Mouse (Mus musculus): ENCODE data around the gene Bcar1. TPM values are rescaled to one million over a fixed set of nuclear protein-coding genes. Genes with fewer than 3 reads are reported as not detected.

Bcar1 gene
- polyA plus RNA-seq, 1 experiment from 2014 or later, result 61.1 TPM

- WGBS, result under 1% methylated on average over 44 of the region's 44 CpGs
Observed at GRCm38 (mm10) chr8:111743101-111743791, 363 bp downstream of the Bcar1 start.

GRCm38 (mm10) chr8:111742261-111743037 is 1.2 kb downstream of the Bcar1 start:
- peak overlapping the region; percentile 96 for H3K27ac ChIP-seq (replicated peaks)

More at GRCm38 (mm10) chr8:111743101-111743791, 363 bp downstream of the Bcar1 start:
- Histone ChIP-seq H3K27ac (replicated peaks) (peak overlapping the region; percentile 96), H3K36me3 (replicated peaks) (peaks cover 22% of the 10 kb centered on the region; the same call in 1 of the 2 replicates), H3K9me3 (no peaks in the 10 kb centered on the region), H3K27me3 (replicated peaks; ENCODE audit: low read depth, poor library complexity, severe bottlenecking) (peaks cover 6% of the 10 kb centered on the region; the same call in 1 of the 2 replicates), H3K4me3 (peak overlapping the region; percentile 98), H3K4me1 (peaks cover 85% of the 10 kb centered on the region)
- peak; percentile 70 for DNase-seq (ENCODE audit: low spot score)

GRCm38 (mm10) chr8:111741556-111741955 is 2.1 kb downstream of the Bcar1 start:
- WGBS, result 76% methylated on average over 6 of the region's 6 CpGs
- Histone ChIP-seq H3K4me3 (peak overlapping the region; percentile 98), H3K27ac (replicated peaks) (0 out of 2 replicates have a peak overlapping the region, but pooled peaks have one; percentile 96)

More at GRCm38 (mm10) chr8:111742261-111743037, 1.2 kb downstream of the Bcar1 start:
- Histone ChIP-seq H3K4me1 (peaks cover 87% of the 10 kb centered on the region), H3K4me3 (peak overlapping the region; percentile 98), H3K27me3 (replicated peaks; ENCODE audit: low read depth, poor library complexity, severe bottlenecking) (peaks cover 6% of the 10 kb centered on the region; the same call in 1 of the 2 replicates), H3K9me3 (no peaks in the 10 kb centered on the region), H3K36me3 (replicated peaks) (peaks cover 24% of the 10 kb centered on the region)
- WGBS, result 24% methylated on average over 11 of the region's 11 CpGs
- no peak for DNase-seq (ENCODE audit: low spot score)

GRCm38 (mm10) chr8:111740994-111741393 is 2.6 kb downstream of the Bcar1 start:
- H3K9me3 ChIP-seq, result no peaks in the 10 kb centered on the region
- peaks cover 28% of the 10 kb centered on the region for H3K36me3 ChIP-seq (replicated peaks)
- 83% methylated on average over 8 of the region's 8 CpGs for WGBS
- peaks cover 6% of the 10 kb centered on the region; the same call in 1 of the 2 replicates for H3K27me3 ChIP-seq (replicated peaks; ENCODE audit: low read depth, poor library complexity, severe bottlenecking)
- H3K27ac ChIP-seq (replicated peaks), result 0 out of 2 replicates have a peak overlapping the region, but pooled peaks have one; percentile 26
- no peak for DNase-seq (ENCODE audit: low spot score)
- peak overlapping the region; percentile 98; the same call in 1 of the 2 replicates for H3K4me3 ChIP-seq
- peaks cover 91% of the 10 kb centered on the region for H3K4me1 ChIP-seq

More at GRCm38 (mm10) chr8:111741556-111741955, 2.1 kb downstream of the Bcar1 start:
- H3K27me3 ChIP-seq (replicated peaks; ENCODE audit: low read depth, poor library complexity, severe bottlenecking), result peaks cover 6% of the 10 kb centered on the region; the same call in 1 of the 2 replicates
- peaks cover 28% of the 10 kb centered on the region for H3K36me3 ChIP-seq (replicated peaks)
- peaks cover 91% of the 10 kb centered on the region for H3K4me1 ChIP-seq
- H3K9me3 ChIP-seq, result no peaks in the 10 kb centered on the region
- no peak for DNase-seq (ENCODE audit: low spot score)

- H3K27ac ChIP-seq (replicated peaks), result 0 out of 2 replicates have a peak overlapping the region, but pooled peaks have one; percentile 26
Observed at GRCm38 (mm10) chr8:111740301-111740711, 3.3 kb downstream of the Bcar1 start.

GRCm38 (mm10) chr8:111739604-111740003 is 4.0 kb downstream of the Bcar1 start:
- H3K27me3 ChIP-seq (replicated peaks; ENCODE audit: low read depth, poor library complexity, severe bottlenecking), result peaks cover 3% of the 10 kb centered on the region; the same call in 1 of the 2 replicates
- H3K27ac ChIP-seq (replicated peaks), result 0 out of 2 replicates have a peak overlapping the region, but pooled peaks have one; percentile 3
- no peaks in the 10 kb centered on the region for H3K9me3 ChIP-seq
- H3K4me1 ChIP-seq, result peaks cover 91% of the 10 kb centered on the region
- H3K36me3 ChIP-seq (replicated peaks), result peaks cover 28% of the 10 kb centered on the region
- DNase-seq (ENCODE audit: low spot score), result no peak
- H3K4me3 ChIP-seq, result peak overlapping the region; percentile 98; the same call in 1 of the 2 replicates
- WGBS, result 50% methylated on average over 7 of the region's 7 CpGs

More at GRCm38 (mm10) chr8:111740301-111740711, 3.3 kb downstream of the Bcar1 start:
- Histone ChIP-seq H3K9me3 (no peaks in the 10 kb centered on the region), H3K36me3 (replicated peaks) (peaks cover 28% of the 10 kb centered on the region), H3K4me3 (peak overlapping the region; percentile 98; the same call in 1 of the 2 replicates), H3K27me3 (replicated peaks; ENCODE audit: low read depth, poor library complexity, severe bottlenecking) (peaks cover 6% of the 10 kb centered on the region; the same call in 1 of the 2 replicates), H3K4me1 (peaks cover 91% of the 10 kb centered on the region)
- WGBS, result 69% methylated on average over 7 of the region's 7 CpGs
- no peak for DNase-seq (ENCODE audit: low spot score)

- Histone ChIP-seq H3K9me3 (no peaks in the 10 kb centered on the region), H3K4me3 (no peak overlapping the region), H3K4me1 (peaks cover 91% of the 10 kb centered on the region), H3K27me3 (replicated peaks; ENCODE audit: low read depth, poor library complexity, severe bottlenecking) (no peaks in the 10 kb centered on the region), H3K27ac (replicated peaks) (0 out of 2 replicates have a peak overlapping the region, but pooled peaks have one; percentile 3), H3K36me3 (replicated peaks) (peaks cover 28% of the 10 kb centered on the region)
- 75% methylated on average over 6 of the region's 6 CpGs for WGBS
- no peak for DNase-seq (ENCODE audit: low spot score)
Observed at GRCm38 (mm10) chr8:111738867-111739266, 4.7 kb downstream of the Bcar1 start.

- Histone ChIP-seq H3K27ac (replicated peaks) (peak overlapping the region; percentile 92), H3K9me3 (no peaks in the 10 kb centered on the region), H3K27me3 (replicated peaks; ENCODE audit: low read depth, poor library complexity, severe bottlenecking) (no peaks in the 10 kb centered on the region), H3K4me3 (no peak overlapping the region), H3K4me1 (peaks cover 95% of the 10 kb centered on the region), H3K36me3 (replicated peaks) (peaks cover 28% of the 10 kb centered on the region)
- WGBS, result 59% methylated on average over 7 of the region's 7 CpGs
- no peak for DNase-seq (ENCODE audit: low spot score)
Observed at GRCm38 (mm10) chr8:111736321-111736720, 7.3 kb downstream of the Bcar1 start.

- WGBS, result 72% methylated on average over 4 of the region's 4 CpGs
- Histone ChIP-seq H3K36me3 (replicated peaks) (peaks cover 23% of the 10 kb centered on the region), H3K4me3 (no peak overlapping the region), H3K9me3 (no peaks in the 10 kb centered on the region), H3K27me3 (replicated peaks; ENCODE audit: low read depth, poor library complexity, severe bottlenecking) (no peaks in the 10 kb centered on the region), H3K4me1 (peaks cover 95% of the 10 kb centered on the region), H3K27ac (replicated peaks) (peak overlapping the region; percentile 92)
- DNase-seq (ENCODE audit: low spot score), result no peak
Observed at GRCm38 (mm10) chr8:111735791-111736190, 7.8 kb downstream of the Bcar1 start.

GRCm38 (mm10) chr8:111735335-111735761 is 8.3 kb downstream of the Bcar1 start:
- no peaks in the 10 kb centered on the region for H3K27me3 ChIP-seq (replicated peaks; ENCODE audit: low read depth, poor library complexity, severe bottlenecking)
- 43% methylated on average over 8 of the region's 8 CpGs for WGBS
- no peaks in the 10 kb centered on the region for H3K9me3 ChIP-seq
- no peak overlapping the region for H3K4me3 ChIP-seq
- H3K27ac ChIP-seq (replicated peaks), result peak overlapping the region; percentile 92
- no peak for DNase-seq (ENCODE audit: low spot score)
- peaks cover 21% of the 10 kb centered on the region for H3K36me3 ChIP-seq (replicated peaks)
- H3K4me1 ChIP-seq, result peaks cover 95% of the 10 kb centered on the region

GRCm38 (mm10) chr8:111734244-111734960 is 9.2 kb downstream of the Bcar1 start:
- DNase-seq (ENCODE audit: low spot score), result no peak
- Histone ChIP-seq H3K9me3 (no peaks in the 10 kb centered on the region), H3K36me3 (replicated peaks) (peaks cover 12% of the 10 kb centered on the region), H3K27ac (replicated peaks) (peak overlapping the region; percentile 92), H3K4me1 (peaks cover 95% of the 10 kb centered on the region), H3K27me3 (replicated peaks; ENCODE audit: low read depth, poor library complexity, severe bottlenecking) (no peaks in the 10 kb centered on the region), H3K4me3 (peak overlapping the region; percentile 87)
- WGBS, result 48% methylated on average over 6 of the region's 6 CpGs

All from embryonic facial prominence, embryonic 10.5 days (tissue).